Mouse (Mus musculus): ENCODE data around the gene Smug1. TPM values are rescaled to one million over a fixed set of nuclear protein-coding genes. Genes with fewer than 3 reads are reported as not detected.

Gene Smug1
- polyA plus RNA-seq, 2 experiments = 18.2 to 18.6 TPM

- peaks cover 30% of the 10 kb centered on the region for H3K4me1 ChIP-seq (ENCODE audit: control insufficient read depth, insufficient read depth, low read length)
- H3K4me2 ChIP-seq (replicated peaks; ENCODE audit: low read depth, low read length, severe bottlenecking) = no peak overlapping the region
- H3K27me3 ChIP-seq (ENCODE audit: control insufficient read depth, insufficient read depth, low read length) = peaks cover 1% of the 10 kb centered on the region; the same call in 1 of the 2 replicates
- no peaks in the 10 kb centered on the region for H3K36me3 ChIP-seq (ENCODE audit: control insufficient read depth, insufficient read depth, low read length)
- 86% methylated on average over 6 of the region's 6 CpGs for WGBS
- DNase-seq (ENCODE audit: low spot score) = no peak
- H3K9me3 ChIP-seq (ENCODE audit: control insufficient read depth, low read length) = no peaks in the 10 kb centered on the region
- H3K4me3 ChIP-seq (replicated peaks; ENCODE audit: low read length) = no peak overlapping the region
- no peak overlapping the region for H3K9ac ChIP-seq (ENCODE audit: low read depth, low read length, severe bottlenecking)
- no peak for ATAC-seq (ENCODE audit: low FRiP score, low read depth)
- no peak overlapping the region for H3K27ac ChIP-seq (replicated peaks; ENCODE audit: low read depth, low read length)
- TF ChIP-seq POLR2A (IDR thresholded peaks at IDR 0.05; ENCODE audit: borderline replicate concordance, extremely low read depth, insufficient read depth, insufficient read length) = no peak
Measured at GRCm38 (mm10) chr15:103113077-103113476, 53.8 kb downstream of the Smug1 start.

- DNase-seq (ENCODE audit: low spot score) = peak; percentile 54
- no peak for ATAC-seq (ENCODE audit: low FRiP score, low read depth)
- Histone ChIP-seq H3K27ac (replicated peaks; ENCODE audit: low read depth, low read length) (no peak overlapping the region), H3K9ac (ENCODE audit: low read depth, low read length, severe bottlenecking) (no peak overlapping the region), H3K4me2 (replicated peaks; ENCODE audit: low read depth, low read length, severe bottlenecking) (no peak overlapping the region), H3K4me3 (replicated peaks; ENCODE audit: low read length) (no peak overlapping the region), H3K36me3 (ENCODE audit: control insufficient read depth, insufficient read depth, low read length) (no peaks in the 10 kb centered on the region), H3K4me1 (ENCODE audit: control insufficient read depth, insufficient read depth, low read length) (peaks cover 30% of the 10 kb centered on the region), H3K27me3 (ENCODE audit: control insufficient read depth, insufficient read depth, low read length) (no peaks in the 10 kb centered on the region), H3K9me3 (ENCODE audit: control insufficient read depth, low read length) (no peaks in the 10 kb centered on the region)
- WGBS = 41% methylated on average over 2 of the region's 2 CpGs
- TF ChIP-seq POLR2A (IDR thresholded peaks at IDR 0.05; ENCODE audit: borderline replicate concordance, extremely low read depth, insufficient read depth, insufficient read length) = no peak
Measured at GRCm38 (mm10) chr15:103112309-103112708, 54.6 kb downstream of the Smug1 start.

GRCm38 (mm10) chr15:103109940-103110339 lies 57.0 kb downstream of the Smug1 start:
- H3K9ac ChIP-seq (ENCODE audit: low read depth, low read length, severe bottlenecking) = no peak overlapping the region
- 25% methylated on average over 4 of the region's 4 CpGs for WGBS
- no peak for ATAC-seq (ENCODE audit: low FRiP score, low read depth)
- no peaks in the 10 kb centered on the region for H3K9me3 ChIP-seq (ENCODE audit: control insufficient read depth, low read length)
- H3K27me3 ChIP-seq (ENCODE audit: control insufficient read depth, insufficient read depth, low read length) = no peaks in the 10 kb centered on the region
- TF ChIP-seq POLR2A (IDR thresholded peaks at IDR 0.05; ENCODE audit: borderline replicate concordance, extremely low read depth, insufficient read depth, insufficient read length) = no peak
- H3K36me3 ChIP-seq (ENCODE audit: control insufficient read depth, insufficient read depth, low read length) = no peaks in the 10 kb centered on the region
- no peak for DNase-seq (ENCODE audit: low spot score)
- no peak overlapping the region for H3K4me2 ChIP-seq (replicated peaks; ENCODE audit: low read depth, low read length, severe bottlenecking)
- no peak overlapping the region for H3K4me3 ChIP-seq (replicated peaks; ENCODE audit: low read length)
- H3K27ac ChIP-seq (replicated peaks; ENCODE audit: low read depth, low read length) = no peak overlapping the region
- H3K4me1 ChIP-seq (ENCODE audit: control insufficient read depth, insufficient read depth, low read length) = peaks cover 13% of the 10 kb centered on the region

- no peaks in the 10 kb centered on the region for H3K36me3 ChIP-seq (ENCODE audit: control insufficient read depth, insufficient read depth, low read length)
- H3K4me2 ChIP-seq (replicated peaks; ENCODE audit: low read depth, low read length, severe bottlenecking) = no peak overlapping the region
- ATAC-seq (ENCODE audit: low FRiP score, low read depth) (no peak), DNase-seq (ENCODE audit: low spot score) (no peak)
- no peak overlapping the region for H3K4me3 ChIP-seq (replicated peaks; ENCODE audit: low read length)
- TF ChIP-seq POLR2A (IDR thresholded peaks at IDR 0.05; ENCODE audit: borderline replicate concordance, extremely low read depth, insufficient read depth, insufficient read length) = no peak
- H3K27me3 ChIP-seq (ENCODE audit: control insufficient read depth, insufficient read depth, low read length) = peaks cover 15% of the 10 kb centered on the region
- H3K4me1 ChIP-seq (ENCODE audit: control insufficient read depth, insufficient read depth, low read length) = peaks cover 4% of the 10 kb centered on the region; the same call in 1 of the 2 replicates
- H3K9me3 ChIP-seq (ENCODE audit: control insufficient read depth, low read length) = no peaks in the 10 kb centered on the region
- no peak overlapping the region for H3K27ac ChIP-seq (replicated peaks; ENCODE audit: low read depth, low read length)
- H3K9ac ChIP-seq (ENCODE audit: low read depth, low read length, severe bottlenecking) = no peak overlapping the region
- 71% methylated on average over 8 of the region's 8 CpGs for WGBS
Measured at GRCm38 (mm10) chr15:103108066-103108676, 58.7 kb downstream of the Smug1 start.

- Histone ChIP-seq H3K9ac (ENCODE audit: low read depth, low read length, severe bottlenecking) (no peak overlapping the region), H3K27ac (replicated peaks; ENCODE audit: low read depth, low read length) (no peak overlapping the region), H3K27me3 (ENCODE audit: control insufficient read depth, insufficient read depth, low read length) (peaks cover 33% of the 10 kb centered on the region), H3K4me3 (replicated peaks; ENCODE audit: low read length) (no peak overlapping the region), H3K4me2 (replicated peaks; ENCODE audit: low read depth, low read length, severe bottlenecking) (no peak overlapping the region), H3K4me1 (ENCODE audit: control insufficient read depth, insufficient read depth, low read length) (peaks cover 9% of the 10 kb centered on the region), H3K9me3 (ENCODE audit: control insufficient read depth, low read length) (no peaks in the 10 kb centered on the region), H3K36me3 (ENCODE audit: control insufficient read depth, insufficient read depth, low read length) (no peaks in the 10 kb centered on the region)
- no peak for ATAC-seq (ENCODE audit: low FRiP score, low read depth)
- DNase-seq (ENCODE audit: low spot score) = no peak
- TF ChIP-seq POLR2A (IDR thresholded peaks at IDR 0.05; ENCODE audit: borderline replicate concordance, extremely low read depth, insufficient read depth, insufficient read length) = no peak
- WGBS = 14% methylated on average over 2 of the region's 2 CpGs
Measured at GRCm38 (mm10) chr15:103106201-103106600, 60.7 kb downstream of the Smug1 start.

Other genes with a start within 250 kb of the Smug1 start
- gene Hoxc13, start 246.0 kb downstream of the Smug1 start, polyA plus RNA-seq (2012; rRNA removed) = 2.5 and 2.9 TPM in 2 replicates
- 6.1 and 7.7 TPM in 2 replicates for gene Hoxc13, start 246.0 kb downstream of the Smug1 start, polyA plus RNA-seq (2014; fragmentation: Nextera tagmentation; extraction: Ambion mirVana)
- gene Hoxc12, start 230.3 kb downstream of the Smug1 start, polyA plus RNA-seq (2012; rRNA removed) = 3.6 and 4.5 TPM in 2 replicates
- gene Hoxc12, start 230.3 kb downstream of the Smug1 start, polyA plus RNA-seq (2014; fragmentation: Nextera tagmentation; extraction: Ambion mirVana) = 4.0 and 4.2 TPM in 2 replicates
- 7.4 and 7.6 TPM in 2 replicates for gene Hoxc11, start 212.7 kb downstream of the Smug1 start, polyA plus RNA-seq (2012; rRNA removed)
- 1.4 TPM in 2 replicates for gene Hoxc11, start 212.7 kb downstream of the Smug1 start, polyA plus RNA-seq (2014; fragmentation: Nextera tagmentation; extraction: Ambion mirVana)
- gene Hoxc10, start 200.3 kb downstream of the Smug1 start, polyA plus RNA-seq (2012; rRNA removed) = 9.7 and 14.3 TPM in 2 replicates
- gene Hoxc10, start 200.3 kb downstream of the Smug1 start, polyA plus RNA-seq (2014; fragmentation: Nextera tagmentation; extraction: Ambion mirVana) = 5.8 and 6.0 TPM in 2 replicates
- 7.6 and 9.0 TPM in 2 replicates for gene Hoxc5, start 199.6 kb downstream of the Smug1 start, polyA plus RNA-seq (2012; rRNA removed)
- gene Hoxc5, start 199.6 kb downstream of the Smug1 start, polyA plus RNA-seq (2014; fragmentation: Nextera tagmentation; extraction: Ambion mirVana) = 2.6 and 3.5 TPM in 2 replicates
- gene Hoxc9, start 190.7 kb downstream of the Smug1 start, polyA plus RNA-seq (2012; rRNA removed) = 2.1 TPM in 2 replicates
- gene Hoxc9, start 190.7 kb downstream of the Smug1 start, polyA plus RNA-seq (2014; fragmentation: Nextera tagmentation; extraction: Ambion mirVana) = 1.1 and 1.3 TPM in 2 replicates
- gene Hoxc8, start 176.5 kb downstream of the Smug1 start, polyA plus RNA-seq (2012; rRNA removed) = 3.5 and 3.9 TPM in 2 replicates
- gene Hoxc8, start 176.5 kb downstream of the Smug1 start, polyA plus RNA-seq (2014; fragmentation: Nextera tagmentation; extraction: Ambion mirVana) = 1.9 TPM in 2 replicates
- 8.0 and 10.4 TPM in 2 replicates for gene Hoxc6, start 168.8 kb downstream of the Smug1 start, polyA plus RNA-seq (2012; rRNA removed)
- 2.4 and 2.5 TPM in 2 replicates for gene Hoxc6, start 168.8 kb downstream of the Smug1 start, polyA plus RNA-seq (2014; fragmentation: Nextera tagmentation; extraction: Ambion mirVana)
- 5.9 and 7.5 TPM in 2 replicates for gene Hoxc4, start 148.2 kb downstream of the Smug1 start, polyA plus RNA-seq (2012; rRNA removed)
- gene Hoxc4, start 148.2 kb downstream of the Smug1 start, polyA plus RNA-seq (2014; fragmentation: Nextera tagmentation; extraction: Ambion mirVana) = 1.9 and 3.5 TPM in 2 replicates
- 78.3 and 81.4 TPM in 2 replicates for gene Cbx5, start 72.7 kb upstream of the Smug1 start, polyA plus RNA-seq (2012; rRNA removed)
- gene Cbx5, start 72.7 kb upstream of the Smug1 start, polyA plus RNA-seq (2014; fragmentation: Nextera tagmentation; extraction: Ambion mirVana) = 122 and 131 TPM in 2 replicates
- 830 and 1,175 TPM in 2 replicates for gene Hnrnpa1, start 73.3 kb upstream of the Smug1 start, polyA plus RNA-seq (2012; rRNA removed)
- 704 and 769 TPM in 2 replicates for gene Hnrnpa1, start 73.3 kb upstream of the Smug1 start, polyA plus RNA-seq (2014; fragmentation: Nextera tagmentation; extraction: Ambion mirVana)
- 1.5 and 3.4 TPM in 2 replicates for gene Nfe2, start 91.3 kb upstream of the Smug1 start, polyA plus RNA-seq (2012; rRNA removed)
- 1.5 and 2.4 TPM in 2 replicates for gene Nfe2, start 91.3 kb upstream of the Smug1 start, polyA plus RNA-seq (2014; fragmentation: Nextera tagmentation; extraction: Ambion mirVana)
- gene Copz1, start 105.6 kb upstream of the Smug1 start, polyA plus RNA-seq (2012; rRNA removed) = 200 and 228 TPM in 2 replicates
- 292 and 298 TPM in 2 replicates for gene Copz1, start 105.6 kb upstream of the Smug1 start, polyA plus RNA-seq (2014; fragmentation: Nextera tagmentation; extraction: Ambion mirVana)
- gene Gpr84, start 143.5 kb upstream of the Smug1 start, polyA plus RNA-seq (2012; rRNA removed) = 0.34 and 0.53 TPM in 2 replicates
- gene Gpr84, start 143.5 kb upstream of the Smug1 start, polyA plus RNA-seq (2014; fragmentation: Nextera tagmentation; extraction: Ambion mirVana) = 0.23 and 0.51 TPM in 2 replicates
- 23.4 and 28.8 TPM in 2 replicates for gene Zfp385a, start 173.0 kb upstream of the Smug1 start, polyA plus RNA-seq (2012; rRNA removed)
- gene Zfp385a, start 173.0 kb upstream of the Smug1 start, polyA plus RNA-seq (2014; fragmentation: Nextera tagmentation; extraction: Ambion mirVana) = 16.4 and 19.1 TPM in 2 replicates
- gene Itga5, start 199.7 kb upstream of the Smug1 start, polyA plus RNA-seq (2012; rRNA removed) = 71.2 and 91.3 TPM in 2 replicates
- 63.4 and 66.5 TPM in 2 replicates for gene Itga5, start 199.7 kb upstream of the Smug1 start, polyA plus RNA-seq (2014; fragmentation: Nextera tagmentation; extraction: Ambion mirVana)

Measured in limb, embryonic 14.5 days (tissue).